Mouse (Mus musculus) inflammation-experienced regulatory T-cells, adult 6 months (primary cell): Measurements from ENCODE around the gene Tsr3. TPM values are rescaled to one million over a fixed set of nuclear protein-coding genes. Genes with fewer than 3 reads are reported as not detected.

Source experiments
- polyA plus RNA-seq, 3 experiments: library from polyadenylated mRNA; unstranded; fragments of 100-300 nt; shearing (Covaris generic); gene quantifications; one replicate each; pipeline ENCODE4 v1.2.1; 2017

The Tsr3 gene
- polyA plus RNA-seq, 3 experiments from 2014 or later: 30.9 to 35.3 (median 31.4) TPM

Other genes with a start within 250 kb of the Tsr3 start
- 10 to 100 TPM; 10.7 to 22.5 (median 17.2) TPM for gene Cramp1l, start 224.4 kb upstream of the Tsr3 start, polyA plus RNA-seq
- gene Ift140, start 224.1 kb upstream of the Tsr3 start, polyA plus RNA-seq: 10 to 100 TPM; 15.7 to 18.8 (median 17.2) TPM
- gene Tmem204, start 156.6 kb upstream of the Tsr3 start, polyA plus RNA-seq: under 1 TPM in 2 of 3 experiments, not detected in 1; 0.47 to 0.66 TPM
- 10 to 100 TPM; 13.5 to 33.6 (median 17.7) TPM for gene Telo2, start 124.2 kb upstream of the Tsr3 start, polyA plus RNA-seq
- not detected for gene Ptx4, start 119.4 kb upstream of the Tsr3 start, polyA plus RNA-seq
- gene Clcn7, start 106.8 kb upstream of the Tsr3 start, polyA plus RNA-seq: 10 to 100 TPM; 16.6 to 27.4 (median 20.6) TPM
- gene Ccdc154, start 77.7 kb upstream of the Tsr3 start, polyA plus RNA-seq: not detected
- gene Gm38655, start 64.7 kb upstream of the Tsr3 start, polyA plus RNA-seq: not detected
- 10 to 100 TPM; 12.9 to 16.3 (median 13.2) TPM for gene BC003965, start 55.6 kb upstream of the Tsr3 start, polyA plus RNA-seq
- gene Unkl, start 51.8 kb upstream of the Tsr3 start, polyA plus RNA-seq: 10 to 100 TPM; 22.2 to 31.4 (median 23.3) TPM
- gene Gnptg, start within 50 bp of the Tsr3 start, polyA plus RNA-seq: 10 to 100 TPM; 43.0 to 79.2 (median 61.5) TPM
- gene Baiap3, start 16.2 kb downstream of the Tsr3 start, polyA plus RNA-seq: 10 to 100 TPM in 2 of 3 experiments, 1 to 10 TPM in 1; 2.6 to 42.7 (median 10.9) TPM
- gene Ube2i, start 34.5 kb downstream of the Tsr3 start, polyA plus RNA-seq: 100 to 1,000 TPM; 418 to 487 (median 438) TPM
- gene Prss34, start 58.2 kb downstream of the Tsr3 start, polyA plus RNA-seq: not detected
- gene Prss28, start 68.5 kb downstream of the Tsr3 start, polyA plus RNA-seq: not detected
- not detected for gene Prss29, start 78.5 kb downstream of the Tsr3 start, polyA plus RNA-seq
- gene Tpsab1, start 105.4 kb downstream of the Tsr3 start, polyA plus RNA-seq: not detected
- not detected for gene Tpsb2, start 126.1 kb downstream of the Tsr3 start, polyA plus RNA-seq
- not detected for gene Tpsg1, start 129.1 kb downstream of the Tsr3 start, polyA plus RNA-seq
- gene Cacna1h, start 193.6 kb downstream of the Tsr3 start, polyA plus RNA-seq: not detected
- gene Tekt4, start 214.4 kb downstream of the Tsr3 start, polyA plus RNA-seq: not detected